Mouse (Mus musculus) cerebellum, adult 18-20 months (tissue): ENCODE results near the gene Ciapin1.

Experiments
- DNase-seq, 2 experiments: peaks; one replicate each; pipeline ENCODE4 v3.0.0; 2021

Ciapin1 gene

GRCm38 (mm10) chr8:94837662-94838574, at the start of gene Ciapin1, which contains the start of gene Coq9:
Gene Ciapin1 (minus strand): TSS chr8:94838358.
Gene Coq9 (plus strand): TSS chr8:94838321.
- peak; percentile 95 to 96 for DNase-seq

DNA sequence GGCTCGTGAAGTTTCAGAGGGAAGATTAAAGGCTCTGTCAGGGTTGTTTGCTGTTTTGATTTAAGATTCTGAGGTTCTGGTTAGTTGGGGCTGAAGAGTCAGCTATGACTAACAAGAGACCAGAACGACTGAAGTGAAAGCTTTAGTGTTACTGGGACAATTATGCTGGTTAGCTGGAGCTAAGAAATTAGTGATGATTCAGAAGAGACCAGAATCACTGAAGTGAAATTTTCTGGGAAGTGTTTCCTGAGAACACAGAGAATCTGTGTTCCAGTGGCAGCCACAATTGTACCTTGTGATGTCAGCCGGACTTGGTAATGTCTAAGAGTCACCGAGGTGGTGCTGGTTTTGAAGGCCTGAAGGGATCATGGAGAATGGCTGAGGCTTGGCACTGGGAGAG, 42.6 kb upstream of the Ciapin1 start:
- DNase-seq, result no peak

- no peak for DNase-seq
Observed at GRCm38 (mm10) chr8:94876820-94877219, 38.7 kb upstream of the Ciapin1 start.

GRCm38 (mm10) chr8:94876197-94876730, 38.1 kb upstream of the Ciapin1 start, which contains the start of gene Dok4:
Gene Dok4 (minus strand): TSS chr8:94876330.
- peak; percentile 49 to 81 for DNase-seq

GRCm38 (mm10) chr8:94875871-94876150, 37.7 kb upstream of the Ciapin1 start:
- no peak for DNase-seq

GRCm38 (mm10) chr8:94875096-94875870, 37.1 kb upstream of the Ciapin1 start:
- DNase-seq, result no peak

- DNase-seq, result peak; percentile 59 to 76
Observed at GRCm38 (mm10) chr8:94874358-94874757, 36.2 kb upstream of the Ciapin1 start.

- DNase-seq, result no peak
Observed at GRCm38 (mm10) chr8:94872576-94872975, 34.4 kb upstream of the Ciapin1 start.

DNA sequence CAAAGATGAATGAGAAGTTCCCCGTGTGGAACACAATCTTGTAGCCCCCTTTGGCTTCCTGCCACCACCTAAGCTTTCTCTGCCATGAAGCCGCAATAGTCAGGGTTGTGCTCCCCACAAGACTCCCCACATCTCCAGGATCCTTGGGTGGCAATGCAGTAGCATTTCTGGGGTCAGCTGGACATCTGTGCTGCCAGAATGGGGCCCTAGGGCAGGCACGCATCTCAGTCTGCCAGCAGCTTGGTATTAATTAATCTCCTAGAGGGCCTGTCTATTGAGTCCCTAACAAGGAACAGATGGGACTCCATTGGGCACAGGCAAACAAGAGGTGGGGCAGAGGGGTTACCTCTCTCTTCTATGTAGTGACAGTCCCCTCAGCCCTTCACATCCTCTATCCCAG, 34.0 kb upstream of the Ciapin1 start:
- DNase-seq, result no peak

DNA sequence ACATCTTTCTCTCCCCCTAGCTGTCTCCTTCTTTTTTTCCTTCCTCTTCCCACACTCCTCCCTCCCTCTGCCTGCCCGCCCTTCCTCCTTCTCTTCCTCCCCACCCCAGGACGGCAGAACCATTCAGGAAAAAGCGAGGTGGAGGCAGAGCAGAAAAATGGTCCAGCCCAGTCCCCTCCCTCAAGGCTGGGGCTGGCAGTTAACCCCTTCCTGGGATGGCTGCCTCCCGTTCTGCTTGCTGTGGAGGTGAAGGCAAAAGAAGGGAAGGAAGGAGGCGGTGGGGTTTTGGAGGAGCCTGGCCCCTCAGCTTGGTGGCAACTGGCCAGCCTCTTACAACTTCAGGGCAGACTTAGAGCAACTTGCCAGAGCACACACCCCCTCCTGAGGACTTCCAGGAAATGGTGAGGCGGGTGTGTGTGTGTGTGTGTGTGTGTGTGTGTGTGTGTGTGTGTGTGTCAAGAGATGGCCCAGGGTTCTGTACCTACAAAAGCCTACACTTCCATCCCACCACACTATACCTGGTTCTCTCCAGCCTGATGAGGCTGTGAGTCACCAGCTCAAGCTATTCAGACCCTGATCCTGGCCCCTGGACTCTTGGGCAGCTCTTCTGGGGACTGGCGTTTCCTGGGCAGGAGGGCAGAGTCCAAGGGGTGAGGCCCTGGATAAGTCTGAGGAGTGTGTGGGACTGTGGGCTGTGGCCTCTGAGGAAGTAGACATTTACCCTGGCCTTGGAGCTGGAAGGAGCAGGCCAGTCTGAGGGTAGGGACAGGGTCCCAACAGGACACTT, 33.1 kb upstream of the Ciapin1 start:
- DNase-seq, result peak; percentile 52 to 65

- DNase-seq, result peak; percentile 52 to 59
Observed at GRCm38 (mm10) chr8:94870474-94871107, 32.4 kb upstream of the Ciapin1 start.

DNA sequence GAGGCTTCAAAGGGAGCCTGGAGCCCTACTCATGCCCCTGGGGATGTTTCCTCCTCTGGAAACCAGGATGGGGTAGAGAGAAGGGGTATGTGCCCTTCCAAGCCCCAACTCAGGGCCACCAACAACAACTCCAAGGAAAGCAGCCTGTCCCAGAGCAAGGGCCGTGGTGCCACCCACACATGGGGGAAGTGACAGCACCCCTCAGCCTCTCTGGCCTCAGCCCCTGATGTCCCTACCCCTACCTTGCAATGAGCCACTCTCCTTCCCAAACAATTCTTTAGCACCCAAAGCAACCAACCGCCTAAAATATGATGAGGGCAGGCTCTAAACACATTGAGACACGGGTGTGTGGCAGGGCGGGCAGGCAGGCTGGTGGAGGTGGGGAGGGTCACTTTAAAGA, 31.8 kb upstream of the Ciapin1 start:
- DNase-seq, result no peak

DNA sequence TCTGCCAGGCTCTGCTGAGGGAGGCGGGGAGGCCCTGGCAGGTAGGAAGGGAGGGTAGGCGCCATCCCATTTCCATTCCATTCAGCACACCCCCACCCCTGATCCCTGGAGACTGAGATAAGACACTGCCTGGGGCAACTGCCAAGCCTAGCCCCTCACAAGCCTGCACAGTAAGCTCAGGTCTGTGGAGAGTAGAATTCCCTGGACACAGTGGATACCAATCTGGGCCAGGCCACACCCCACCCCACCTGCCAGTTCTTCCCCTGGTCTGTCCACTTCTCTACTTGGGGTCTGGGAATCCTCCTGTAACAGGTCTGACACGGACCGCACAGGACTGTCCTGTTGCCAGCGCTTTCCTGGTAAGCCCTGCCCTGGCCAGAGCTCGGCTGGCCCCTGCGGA, 31.0 kb upstream of the Ciapin1 start:
- DNase-seq, result no peak

- no peak for DNase-seq
Observed at GRCm38 (mm10) chr8:94866921-94867320, 28.8 kb upstream of the Ciapin1 start.

- no peak for DNase-seq
Observed at GRCm38 (mm10) chr8:94865292-94865691, 27.1 kb upstream of the Ciapin1 start.

DNA sequence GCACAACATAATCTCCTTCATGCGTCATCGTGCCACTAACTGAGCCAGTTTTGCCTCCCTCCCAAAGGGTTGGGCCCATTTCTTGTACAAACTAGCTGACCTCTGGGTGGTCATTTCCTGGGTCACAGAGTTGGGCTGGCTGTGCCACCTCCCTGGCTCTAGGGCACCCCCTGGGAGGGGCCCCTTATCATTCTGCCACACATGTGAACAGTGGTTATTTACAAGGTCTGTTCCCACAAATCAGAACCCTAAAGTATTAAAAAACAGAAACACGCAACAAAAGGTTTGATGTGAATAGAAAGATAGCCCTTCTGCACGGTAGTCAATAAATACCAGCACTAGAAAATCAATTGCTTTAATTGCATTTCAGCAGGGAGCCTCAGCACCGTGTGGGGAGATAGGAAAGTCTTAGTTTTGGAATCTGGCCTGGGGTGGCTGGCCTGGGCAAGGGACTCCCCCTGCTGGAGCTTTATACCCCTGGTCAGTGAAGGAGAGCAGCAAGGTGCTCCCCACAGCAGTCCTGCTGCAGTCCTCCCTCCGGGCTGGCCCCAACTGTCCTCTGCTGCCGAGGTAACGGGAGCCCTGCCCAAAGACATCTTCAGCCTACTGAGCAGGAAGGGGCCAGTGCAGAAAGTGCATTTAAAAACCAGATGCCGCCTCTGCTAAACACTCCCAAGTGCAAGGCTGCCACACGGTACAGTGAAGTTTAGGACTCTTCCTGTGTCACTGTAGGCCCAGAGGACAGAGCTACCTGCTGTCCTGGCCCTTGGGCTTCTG, 25.9 kb upstream of the Ciapin1 start:
- DNase-seq, result no peak

- no peak for DNase-seq
Observed at GRCm38 (mm10) chr8:94862487-94863220, 24.5 kb upstream of the Ciapin1 start.

DNA sequence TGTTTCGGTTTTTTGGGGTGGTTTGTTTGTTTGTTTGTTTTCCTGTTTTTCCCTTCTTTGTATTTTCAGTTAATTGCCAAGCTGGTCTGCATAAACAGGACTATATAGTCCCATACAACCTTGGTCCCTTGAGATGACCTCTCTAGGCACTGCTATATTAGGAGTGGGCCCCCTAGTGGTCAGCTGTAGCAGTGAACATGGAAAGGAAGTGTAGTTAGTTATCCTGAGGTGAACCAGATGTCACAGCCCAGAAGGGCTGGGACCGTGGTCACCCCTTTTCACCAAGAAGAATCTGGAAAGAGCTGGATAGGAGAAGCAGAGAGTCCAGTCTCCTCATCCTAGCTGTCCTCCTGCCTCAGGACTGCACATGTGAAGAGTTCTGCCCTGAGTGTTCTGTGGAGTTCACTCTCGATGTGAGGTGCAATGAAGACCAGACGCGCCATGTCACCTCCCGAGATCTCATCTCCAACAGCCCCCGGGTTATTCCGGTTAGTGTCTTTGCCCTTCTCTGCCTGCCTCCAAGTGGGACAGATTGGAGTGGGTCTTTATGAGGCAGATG, 23.3 kb upstream of the Ciapin1 start:
- DNase-seq, result peak; percentile 55 to 66

DNA sequence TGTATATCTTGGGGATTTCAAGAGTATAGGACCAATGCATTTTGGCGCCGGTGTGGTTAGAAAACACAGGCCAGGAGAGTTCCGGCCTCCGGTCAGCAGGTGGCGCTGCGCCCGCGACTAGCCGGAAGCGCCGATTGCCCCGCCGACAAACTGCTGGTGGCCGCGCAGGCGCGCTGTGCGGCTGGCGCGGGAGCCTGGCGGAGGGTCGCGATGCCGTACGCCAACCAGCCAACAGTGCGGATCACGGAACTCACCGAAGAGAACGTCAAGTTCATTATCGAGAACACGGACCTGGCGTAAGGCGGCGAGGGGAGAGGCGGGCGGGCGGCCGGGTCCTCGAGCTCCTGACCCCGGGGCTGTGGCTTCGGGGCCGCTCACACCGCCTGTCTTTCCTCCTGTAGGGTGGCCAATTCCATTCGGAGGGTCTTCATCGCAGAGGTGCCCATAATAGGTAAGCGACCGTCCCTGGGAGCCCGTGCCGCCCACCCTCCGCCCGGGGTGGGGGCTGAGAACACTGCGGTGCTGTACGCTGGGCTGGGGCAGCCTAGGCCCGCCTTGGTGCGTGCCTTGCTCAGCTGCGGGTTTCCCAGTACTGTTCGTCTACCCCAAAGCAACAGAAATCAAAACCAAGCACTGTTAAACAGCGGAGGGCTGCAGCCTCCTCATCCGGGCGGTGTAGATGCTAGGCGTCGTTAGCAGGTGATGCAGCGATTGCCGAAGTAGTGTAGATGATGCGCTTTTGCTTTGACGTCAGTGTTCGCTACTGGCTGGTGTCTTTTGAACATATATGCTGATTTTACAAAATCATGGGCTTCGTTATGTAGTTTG, 19.4 kb upstream of the Ciapin1 start, which contains the start of gene Polr2c:
Polr2c (plus strand) TSS at position 105 of the 828 bp plus-strand sequence.
- peak; percentile 89 to 96 for DNase-seq

GRCm38 (mm10) chr8:94857011-94857345, 18.8 kb upstream of the Ciapin1 start:
- no peak for DNase-seq
